Mouse (Mus musculus): ENCODE measurements around the gene Gramd1a. TPM values are rescaled to one million over a fixed set of nuclear protein-coding genes. Genes with fewer than 3 reads are reported as not detected.

Gene Gramd1a
- polyA plus RNA-seq, 1 experiment from 2014 or later, result 180 TPM

- no peaks in the 10 kb centered on the region for H3K36me3 ChIP-seq (ENCODE audit: control insufficient read depth, insufficient read depth, low read length)
- no peak for ATAC-seq (ENCODE audit: low read depth)
- no peaks in the 10 kb centered on the region for H3K9me3 ChIP-seq (ENCODE audit: control insufficient read depth, low read length)
- H3K27ac ChIP-seq (ENCODE audit: low read depth, low read length), result no peak overlapping the region
- no peak overlapping the region for H3K4me2 ChIP-seq (ENCODE audit: low read depth, low read length)
- WGBS, result 71% methylated on average over 7 of the region's 7 CpGs
- H3K27me3 ChIP-seq (ENCODE audit: control insufficient read depth, insufficient read depth, low read length), result no peaks in the 10 kb centered on the region
- H3K4me3 ChIP-seq (ENCODE audit: low read depth, low read length), result no peak overlapping the region
- H3K9ac ChIP-seq (replicated peaks; ENCODE audit: low read depth, low read length), result no peak overlapping the region
- H3K4me1 ChIP-seq (ENCODE audit: control insufficient read depth, insufficient read depth, low read length), result no peaks in the 10 kb centered on the region
Observed at GRCm38 (mm10) chr7:31118486-31118885, 37.2 kb downstream of the Gramd1a start.

- H3K27me3 ChIP-seq (ENCODE audit: control insufficient read depth, insufficient read depth, low read length), result no peaks in the 10 kb centered on the region
- WGBS, result 78% methylated on average over 11 of the region's 11 CpGs
- no peaks in the 10 kb centered on the region for H3K9me3 ChIP-seq (ENCODE audit: control insufficient read depth, low read length)
- no peak overlapping the region for H3K4me2 ChIP-seq (ENCODE audit: low read depth, low read length)
- H3K27ac ChIP-seq (ENCODE audit: low read depth, low read length), result no peak overlapping the region
- no peak overlapping the region for H3K9ac ChIP-seq (replicated peaks; ENCODE audit: low read depth, low read length)
- H3K4me3 ChIP-seq (ENCODE audit: low read depth, low read length), result no peak overlapping the region
- ATAC-seq (ENCODE audit: low read depth), result no peak
- no peaks in the 10 kb centered on the region for H3K36me3 ChIP-seq (ENCODE audit: control insufficient read depth, insufficient read depth, low read length)
- H3K4me1 ChIP-seq (ENCODE audit: control insufficient read depth, insufficient read depth, low read length), result no peaks in the 10 kb centered on the region
Observed at GRCm38 (mm10) chr7:31117465-31117864, 38.2 kb downstream of the Gramd1a start.

GRCm38 (mm10) chr7:31116721-31117145, 39.0 kb downstream of the Gramd1a start:
- no peaks in the 10 kb centered on the region for H3K4me1 ChIP-seq (ENCODE audit: control insufficient read depth, insufficient read depth, low read length)
- no peak overlapping the region for H3K27ac ChIP-seq (ENCODE audit: low read depth, low read length)
- no peak overlapping the region for H3K4me2 ChIP-seq (ENCODE audit: low read depth, low read length)
- H3K4me3 ChIP-seq (ENCODE audit: low read depth, low read length), result no peak overlapping the region
- ATAC-seq (ENCODE audit: low read depth), result peak; percentile 15; the same call in 1 of the 2 replicates
- H3K36me3 ChIP-seq (ENCODE audit: control insufficient read depth, insufficient read depth, low read length), result no peaks in the 10 kb centered on the region
- H3K9ac ChIP-seq (replicated peaks; ENCODE audit: low read depth, low read length), result no peak overlapping the region
- no peaks in the 10 kb centered on the region for H3K9me3 ChIP-seq (ENCODE audit: control insufficient read depth, low read length)
- no peaks in the 10 kb centered on the region for H3K27me3 ChIP-seq (ENCODE audit: control insufficient read depth, insufficient read depth, low read length)
- 37% methylated on average over 15 of the region's 16 CpGs for WGBS

GRCm38 (mm10) chr7:31115587-31116043, 40.1 kb downstream of the Gramd1a start:
- no peaks in the 10 kb centered on the region for H3K36me3 ChIP-seq (ENCODE audit: control insufficient read depth, insufficient read depth, low read length)
- no peak for ATAC-seq (ENCODE audit: low read depth)
- no peak overlapping the region for H3K4me2 ChIP-seq (ENCODE audit: low read depth, low read length)
- no peaks in the 10 kb centered on the region for H3K4me1 ChIP-seq (ENCODE audit: control insufficient read depth, insufficient read depth, low read length)
- H3K27ac ChIP-seq (ENCODE audit: low read depth, low read length), result no peak overlapping the region
- no peak overlapping the region for H3K4me3 ChIP-seq (ENCODE audit: low read depth, low read length)
- no peaks in the 10 kb centered on the region for H3K9me3 ChIP-seq (ENCODE audit: control insufficient read depth, low read length)
- H3K27me3 ChIP-seq (ENCODE audit: control insufficient read depth, insufficient read depth, low read length), result no peaks in the 10 kb centered on the region
- 34% methylated on average over 17 of the region's 17 CpGs for WGBS
- H3K9ac ChIP-seq (replicated peaks; ENCODE audit: low read depth, low read length), result no peak overlapping the region

- ATAC-seq (ENCODE audit: low read depth), result no peak
- Histone ChIP-seq H3K9ac (replicated peaks; ENCODE audit: low read depth, low read length) (no peak within 1 kb of the TSS), H3K4me3 (ENCODE audit: low read depth, low read length) (no peak within 1 kb of the TSS), H3K36me3 (ENCODE audit: control insufficient read depth, insufficient read depth, low read length) (no peaks in the 10 kb centered on the region), H3K9me3 (ENCODE audit: control insufficient read depth, low read length) (no peaks in the 10 kb centered on the region), H3K27ac (ENCODE audit: low read depth, low read length) (no peak within 1 kb of the TSS), H3K4me1 (ENCODE audit: control insufficient read depth, insufficient read depth, low read length) (no peaks in the 10 kb centered on the region), H3K4me2 (ENCODE audit: low read depth, low read length) (no peak within 1 kb of the TSS), H3K27me3 (ENCODE audit: control insufficient read depth, insufficient read depth, low read length) (no peaks in the 10 kb centered on the region)
- WGBS, result 30% methylated on average over 14 of the region's 15 CpGs
Observed at GRCm38 (mm10) chr7:31115182-31115581, 40.5 kb downstream of the Gramd1a start, which contains the start of gene Hpn. TSS of gene Hpn (minus strand) at chr7:31115290.

- Histone ChIP-seq H3K9ac (replicated peaks; ENCODE audit: low read depth, low read length) (no peak overlapping the region), H3K4me2 (ENCODE audit: low read depth, low read length) (no peak overlapping the region), H3K27ac (ENCODE audit: low read depth, low read length) (no peak overlapping the region), H3K4me1 (ENCODE audit: control insufficient read depth, insufficient read depth, low read length) (no peaks in the 10 kb centered on the region), H3K27me3 (ENCODE audit: control insufficient read depth, insufficient read depth, low read length) (no peaks in the 10 kb centered on the region), H3K4me3 (ENCODE audit: low read depth, low read length) (no peak overlapping the region), H3K36me3 (ENCODE audit: control insufficient read depth, insufficient read depth, low read length) (no peaks in the 10 kb centered on the region), H3K9me3 (ENCODE audit: control insufficient read depth, low read length) (no peaks in the 10 kb centered on the region)
- ATAC-seq (ENCODE audit: low read depth), result no peak
- WGBS, result 55% methylated on average over 10 of the region's 10 CpGs
Observed at GRCm38 (mm10) chr7:31114646-31115045, 41.0 kb downstream of the Gramd1a start.

- Histone ChIP-seq H3K9ac (replicated peaks; ENCODE audit: low read depth, low read length) (no peak overlapping the region), H3K27me3 (ENCODE audit: control insufficient read depth, insufficient read depth, low read length) (no peaks in the 10 kb centered on the region), H3K4me2 (ENCODE audit: low read depth, low read length) (no peak overlapping the region), H3K9me3 (ENCODE audit: control insufficient read depth, low read length) (no peaks in the 10 kb centered on the region), H3K4me1 (ENCODE audit: control insufficient read depth, insufficient read depth, low read length) (no peaks in the 10 kb centered on the region), H3K4me3 (ENCODE audit: low read depth, low read length) (no peak overlapping the region), H3K36me3 (ENCODE audit: control insufficient read depth, insufficient read depth, low read length) (no peaks in the 10 kb centered on the region), H3K27ac (ENCODE audit: low read depth, low read length) (no peak overlapping the region)
- 82% methylated on average over 6 of the region's 6 CpGs for WGBS
- no peak for ATAC-seq (ENCODE audit: low read depth)
Observed at GRCm38 (mm10) chr7:31113800-31114199, 41.9 kb downstream of the Gramd1a start.

- no peak overlapping the region for H3K9ac ChIP-seq (replicated peaks; ENCODE audit: low read depth, low read length)
- ATAC-seq (ENCODE audit: low read depth), result no peak
- H3K36me3 ChIP-seq (ENCODE audit: control insufficient read depth, insufficient read depth, low read length), result no peaks in the 10 kb centered on the region
- no peaks in the 10 kb centered on the region for H3K4me1 ChIP-seq (ENCODE audit: control insufficient read depth, insufficient read depth, low read length)
- 57% methylated on average over 4 of the region's 4 CpGs for WGBS
- H3K9me3 ChIP-seq (ENCODE audit: control insufficient read depth, low read length), result no peaks in the 10 kb centered on the region
- no peak overlapping the region for H3K27ac ChIP-seq (ENCODE audit: low read depth, low read length)
- no peak overlapping the region for H3K4me2 ChIP-seq (ENCODE audit: low read depth, low read length)
- H3K27me3 ChIP-seq (ENCODE audit: control insufficient read depth, insufficient read depth, low read length), result no peaks in the 10 kb centered on the region
- no peak overlapping the region for H3K4me3 ChIP-seq (ENCODE audit: low read depth, low read length)
Observed at GRCm38 (mm10) chr7:31112036-31112435, 43.7 kb downstream of the Gramd1a start.

- Histone ChIP-seq H3K9me3 (ENCODE audit: control insufficient read depth, low read length) (no peaks in the 10 kb centered on the region), H3K36me3 (ENCODE audit: control insufficient read depth, insufficient read depth, low read length) (no peaks in the 10 kb centered on the region), H3K27ac (ENCODE audit: low read depth, low read length) (no peak overlapping the region), H3K9ac (replicated peaks; ENCODE audit: low read depth, low read length) (no peak overlapping the region), H3K27me3 (ENCODE audit: control insufficient read depth, insufficient read depth, low read length) (no peaks in the 10 kb centered on the region), H3K4me1 (ENCODE audit: control insufficient read depth, insufficient read depth, low read length) (no peaks in the 10 kb centered on the region), H3K4me3 (ENCODE audit: low read depth, low read length) (no peak overlapping the region), H3K4me2 (ENCODE audit: low read depth, low read length) (no peak overlapping the region)
- 89% methylated on average over 15 of the region's 15 CpGs for WGBS
- ATAC-seq (ENCODE audit: low read depth), result no peak
Observed at GRCm38 (mm10) chr7:31110861-31111385, 44.8 kb downstream of the Gramd1a start.

Data from neural tube, embryonic 14.5 days (tissue).